Mouse (Mus musculus) MEL (cell line): Measurements from ENCODE around the gene Serhl. TPM values are rescaled to one million over a fixed set of nuclear protein-coding genes. Genes with fewer than 3 reads are reported as not detected.

Source experiments
- DNase-seq: peaks from one replicate; pipeline ENCODE4 v3.0.0; 2011; ENCODE audit warnings: low read depth, low spot score
- H3K27ac ChIP-seq: 2 replicates; pipeline ENCODE4 v1.5.1; 2012; ENCODE audit warnings: low read depth, mild to moderate bottlenecking, control low read depth, low read length, moderate library complexity; ENCODE audit not compliant: control insufficient read depth
- H3K27me3 ChIP-seq, 2 experiments: fragments of 150-350 bp in 1 of 2; sonication (generic) in 1 of 2; 2 replicates each; pipeline ENCODE4 v1.6.1; 2012; ENCODE audit warnings: low read length in 2 of 2, mild to moderate bottlenecking in 2 of 2, improper control_type of control experiment in 1 of 2, moderate library complexity in 1 of 2; ENCODE audit not compliant: insufficient read depth in 2 of 2, control insufficient read depth in 1 of 2
- H3K36me3 ChIP-seq, 2 experiments: 2 replicates each; pipeline ENCODE4 v1.6.1; 2012 to 2014; ENCODE audit warnings: low read length in 2 of 2, improper control_type of control experiment in 1 of 2, inconsistent platforms in 1 of 2, mild to moderate bottlenecking in 1 of 2; ENCODE audit not compliant: insufficient read depth in 2 of 2, control insufficient read depth in 1 of 2
- H3K4me1 ChIP-seq, 2 experiments: fragments of 150-350 bp in 1 of 2; sonication (generic) in 1 of 2; 2 replicates each; pipeline ENCODE4 v1.6.1; 2012; ENCODE audit warnings: low read length in 2 of 2, improper control_type of control experiment in 1 of 2, mild to moderate bottlenecking in 1 of 2; ENCODE audit not compliant: insufficient read depth in 2 of 2, control insufficient read depth in 1 of 2
- H3K4me3 ChIP-seq, 2 experiments: fragments of 150-350 bp in 1 of 2; sonication (generic) in 1 of 2; 2 replicates each; pipeline ENCODE4 v1.5.1; 2012; ENCODE audit warnings: low read depth in 2 of 2, low read length in 2 of 2, mild to moderate bottlenecking in 2 of 2, moderate library complexity in 2 of 2, control low read depth in 1 of 2, improper control_type of control experiment in 1 of 2; ENCODE audit not compliant: control insufficient read depth in 1 of 2, insufficient read depth in 1 of 2
- H3K79me2 ChIP-seq: 2 replicates; pipeline ENCODE4 v1.6.1; 2012; ENCODE audit warnings: mild to moderate bottlenecking, low read length, moderate library complexity; ENCODE audit not compliant: control insufficient read depth, poor library complexity, insufficient read depth
- H3K9ac ChIP-seq: 2 replicates; pipeline ENCODE4 v1.6.1; 2012; ENCODE audit warnings: low read depth, mild to moderate bottlenecking, control low read depth, low read length, moderate library complexity; ENCODE audit not compliant: control insufficient read depth, poor library complexity, severe bottlenecking
- H3K9me3 ChIP-seq: fragments of 150-350 bp; sonication (generic); replicated peaks from 2 replicates; pipeline ENCODE4 v1.6.1; 2012; ENCODE audit warnings: mild to moderate bottlenecking, low read length, improper control_type of control experiment, moderate library complexity; ENCODE audit not compliant: insufficient read depth
- CTCF ChIP-seq, 3 experiments: IDR thresholded peaks in 2 of 3; conservative IDR thresholded peaks in 1 of 3; 2 replicates each; pipeline ENCODE4 v1.5.1; 2011 to 2012; ENCODE audit warnings: low read length in 3 of 3, low read depth in 2 of 3, mild to moderate bottlenecking in 2 of 3, improper control_type of control experiment in 1 of 3, inconsistent platforms in 1 of 3, mixed read lengths in 1 of 3, moderate library complexity in 1 of 3; ENCODE audit not compliant: control insufficient read depth in 1 of 3, insufficient read depth in 1 of 3, poor library complexity in 1 of 3, severe bottlenecking in 1 of 3
- ELF1 ChIP-seq: IDR thresholded peaks from 2 replicates; pipeline ENCODE4 v1.6.1; 2014; ENCODE audit warnings: low read depth, mild to moderate bottlenecking, inconsistent platforms, low read length, improper control_type of control experiment, moderate library complexity
- GATA1 ChIP-seq: IDR thresholded peaks from 2 replicates; pipeline ENCODE4 v1.6.1; 2011; ENCODE audit warnings: low read depth, low read length, improper control_type of control experiment
- MYB ChIP-seq: IDR thresholded peaks from 2 replicates; pipeline ENCODE4 v1.6.1; 2011; ENCODE audit warnings: mild to moderate bottlenecking, low read depth, low read length, improper control_type of control experiment
- NRF1 ChIP-seq: IDR thresholded peaks from 2 replicates; pipeline ENCODE4 v1.6.1; 2014; ENCODE audit warnings: low read depth, mild to moderate bottlenecking, inconsistent platforms, low read length, improper control_type of control experiment, moderate library complexity; ENCODE audit not compliant: poor library complexity, insufficient read depth, severe bottlenecking
- POLR2AphosphoS2 ChIP-seq: IDR thresholded peaks from 2 replicates; pipeline ENCODE4 v1.6.1; 2011; ENCODE audit warnings: low read length, improper control_type of control experiment
- RAD21 ChIP-seq: IDR thresholded peaks from 2 replicates; pipeline ENCODE4 v1.6.1; 2011; ENCODE audit warnings: mild to moderate bottlenecking, low read depth, low read length, improper control_type of control experiment
- RCOR1 ChIP-seq: IDR thresholded peaks from 2 replicates; pipeline ENCODE4 v1.6.1; 2012; ENCODE audit warnings: low read depth, mild to moderate bottlenecking, inconsistent platforms, low read length, improper control_type of control experiment
- SMC3 ChIP-seq: IDR thresholded peaks from 2 replicates; pipeline ENCODE4 v1.6.1; 2011; ENCODE audit warnings: low read depth, low read length, improper control_type of control experiment
- TAL1 ChIP-seq: IDR thresholded peaks from 2 replicates; pipeline ENCODE4 v1.6.1; 2012; ENCODE audit warnings: mild to moderate bottlenecking, inconsistent platforms, low read length, moderate library complexity, mixed read lengths
- UBTF ChIP-seq: IDR thresholded peaks from 2 replicates; pipeline ENCODE4 v1.6.1; 2012; ENCODE audit warnings: low read depth, mild to moderate bottlenecking, inconsistent platforms, low read length, improper control_type of control experiment, moderate library complexity, borderline replicate concordance; ENCODE audit not compliant: insufficient read depth
- USF1 ChIP-seq: IDR thresholded peaks from 2 replicates; pipeline ENCODE4 v1.6.1; 2014; ENCODE audit warnings: low read depth, mild to moderate bottlenecking, inconsistent platforms, low read length, improper control_type of control experiment, moderate library complexity
- USF2 ChIP-seq, 2 experiments: IDR thresholded peaks; 2 replicates each; pipeline ENCODE4 v1.6.1; 2011 to 2012; ENCODE audit warnings: improper control_type of control experiment in 2 of 2, low read length in 2 of 2, borderline replicate concordance in 1 of 2, inconsistent platforms in 1 of 2, low read depth in 1 of 2, mild to moderate bottlenecking in 1 of 2; ENCODE audit not compliant: insufficient read depth in 1 of 2
- ZNF384 ChIP-seq: IDR thresholded peaks from 2 replicates; pipeline ENCODE4 v1.6.1; 2012; ENCODE audit warnings: low read depth, mild to moderate bottlenecking, inconsistent platforms, low read length, improper control_type of control experiment
- polyA plus RNA-seq, 2 experiments: library from polyadenylated mRNA; stranded (reverse) in 1 of 2; unstranded in 1 of 2; fragments of >175 nt in 1 of 2; fragments of >200 nt in 1 of 2; gene quantifications; 2 replicates each; pipeline versions ENCODE4 v1.2.1 to v1.2.4; 2012; ENCODE audit warnings: low replicate concordance in 2 of 2, low read depth in 1 of 2; ENCODE audit not compliant: insufficient read length in 2 of 2, insufficient read depth in 1 of 2, missing spikeins in 1 of 2
- total RNA-seq: library from RNA; depleted of rRNA; stranded (reverse); fragments of 300-350 nt; gene quantifications from 2 replicates; pipeline ENCODE4 v1.2.3, GENCODE M21; 2012

The Serhl gene
- total and polyA plus RNA-seq, 3 experiments, result 19.6 to 57.3 TPM; not detected in 1

- Histone ChIP-seq H3K4me3 (no peak overlapping the region), H3K36me3 (no peaks in the 10 kb centered on the region), H3K27me3 (no peaks in the 10 kb centered on the region), H3K9ac (no peak overlapping the region), H3K4me1 (no peaks in the 10 kb centered on the region), H3K9me3 (no peaks in the 10 kb centered on the region), H3K79me2 (peaks cover 2% of the 10 kb centered on the region; the same call in 1 of the 2 replicates), H3K27ac (no peak overlapping the region)
- TF ChIP-seq USF1 (no peak), POLR2AphosphoS2 (no peak), MYB (no peak), GATA1 (no peak), RCOR1 (no peak), ELF1 (no peak)
- no peak for DNase-seq
Observed at GRCm38 (mm10) chr15:83114106-83114505, 24.8 kb downstream of the Serhl start.

- Histone ChIP-seq H3K9me3 (no peaks in the 10 kb centered on the region), H3K27me3 (no peaks in the 10 kb centered on the region), H3K4me3 (no peak overlapping the region), H3K79me2 (peaks cover 5% of the 10 kb centered on the region; the same call in 1 of the 2 replicates), H3K9ac (no peak overlapping the region), H3K4me1 (no peaks in the 10 kb centered on the region)
- no peak for DNase-seq
- no peak for TF ChIP-seq NRF1
- TF ChIP-seq TAL1, result no peak
- no peak for TF ChIP-seq RAD21
- no peak for TF ChIP-seq SMC3
- no peak for TF ChIP-seq UBTF
- TF ChIP-seq, all 39 proteins: peak for 0
- Histone ChIP-seq H3K36me3 (no peaks in the 10 kb centered on the region), H3K27ac (no peak overlapping the region)
Observed at GRCm38 (mm10) chr15:83115071-83115470, 25.8 kb downstream of the Serhl start.

DNA sequence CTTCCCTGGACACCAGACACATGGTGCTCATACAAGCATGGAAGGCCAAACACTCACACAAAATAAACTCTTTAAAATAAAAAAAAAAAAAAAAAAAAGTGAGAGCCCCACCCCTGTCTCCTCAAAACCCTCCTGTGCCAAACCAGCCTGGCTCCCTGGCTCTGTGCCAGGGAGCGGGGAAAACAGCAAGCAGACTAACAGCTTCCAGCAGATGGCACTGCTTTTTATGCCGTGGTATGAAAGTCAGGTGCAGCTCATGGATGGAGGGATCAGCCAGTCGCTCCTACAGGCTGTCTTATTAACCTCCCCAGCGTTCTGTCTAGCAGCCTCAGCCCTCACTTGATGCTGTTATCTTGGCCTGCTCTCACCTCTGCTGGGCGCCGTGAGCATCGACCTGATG is 29.1 kb downstream of the Serhl start:
- Histone ChIP-seq H3K79me2 (peaks cover 24% of the 10 kb centered on the region), H3K36me3 (peaks cover 3 to 6% of the 10 kb centered on the region in 2 experiments; a peak in 3 of 4 replicates), H3K9ac (no peak overlapping the region), H3K4me1 (no peaks in the 10 kb centered on the region), H3K27me3 (no peaks in the 10 kb centered on the region), H3K9me3 (no peaks in the 10 kb centered on the region), H3K27ac (no peak overlapping the region), H3K4me3 (no peak overlapping the region)
- DNase-seq, result peak; percentile 70
- TF ChIP-seq USF2 (IDR thresholded peaks at IDR 0.05; ENCODE audit: borderline replicate concordance in 1 of 2, insufficient read depth in 1 of 2, low read depth in 1 of 2, low read length in 2 of 2) (no peak), USF1 (no peak), CTCF (IDR thresholded peaks at IDR 0.05 in 2 of 3, conservative IDR thresholded peaks at IDR 0.05 in 1 of 3; ENCODE audit: control insufficient read depth in 1 of 3, insufficient read depth in 1 of 3, low read depth in 2 of 3, low read length in 3 of 3, poor library complexity in 1 of 3, severe bottlenecking in 1 of 3) (peak in 2 of 3 experiments; percentile 42 to 55; a peak in 4 of 6 replicates), ZNF384 (peak; percentile 88), SMC3 (peak; percentile 41; the same call in 1 of the 2 replicates)
- TF ChIP-seq, all 39 proteins: peak for 3
